Mouse (Mus musculus) forebrain, postnatal 0 days (tissue): ENCODE results near the gene Gpatch4. TPM values are rescaled to one million over a fixed set of nuclear protein-coding genes. Genes with fewer than 3 reads are reported as not detected.

Experiments used
- ATAC-seq: fragments of 200-750 bp; cut with Nextera tagmentation; 2 replicates; pipeline ENCODE4 v1.8.0; 2017; ENCODE audit warnings: mild to moderate bottlenecking, moderate library complexity
- DNase-seq: peaks from one replicate; pipeline ENCODE4 v3.0.0-alpha.2; 2015
- H3K27ac ChIP-seq: fragments of 300-500 bp; sonication (generic); 2 replicates; pipeline ENCODE4 v1.5.1; 2014; ENCODE audit warnings: low read depth, mild to moderate bottlenecking, antibody characterized with exemption, low read length, moderate library complexity, mixed read lengths
- H3K27me3 ChIP-seq: fragments of 300-500 bp; sonication (generic); 2 replicates; pipeline ENCODE4 v1.6.1; 2014; ENCODE audit warnings: mild to moderate bottlenecking, low read length, mixed read lengths; ENCODE audit not compliant: insufficient read depth
- H3K36me3 ChIP-seq: fragments of 300-500 bp; sonication (generic); 2 replicates; pipeline ENCODE4 v1.6.1; 2014; ENCODE audit warnings: mild to moderate bottlenecking, moderate library complexity; ENCODE audit not compliant: insufficient read depth
- H3K4me1 ChIP-seq: fragments of 300-500 bp; sonication (generic); 2 replicates; pipeline ENCODE4 v1.6.1; 2014; ENCODE audit warnings: antibody characterized with exemption; ENCODE audit not compliant: insufficient read depth
- H3K4me2 ChIP-seq: fragments of 300-500 bp; sonication (generic); 2 replicates; pipeline ENCODE4 v1.6.1; 2014; ENCODE audit warnings: low read depth, mild to moderate bottlenecking, moderate library complexity
- H3K4me3 ChIP-seq: fragments of 300-500 bp; sonication (generic); 2 replicates; pipeline ENCODE4 v1.5.1; 2014; ENCODE audit warnings: low read depth, low read length, mixed read lengths
- H3K9ac ChIP-seq: fragments of 300-500 bp; sonication (generic); 2 replicates; pipeline ENCODE4 v1.6.1; 2014; ENCODE audit warnings: mild to moderate bottlenecking
- H3K9me3 ChIP-seq: fragments of 300-500 bp; sonication (generic); 2 replicates; pipeline ENCODE4 v1.6.1; 2016; ENCODE audit warnings: low read length
- CTCF ChIP-seq: sonication (generic); IDR thresholded peaks from 2 replicates; pipeline ENCODE4 v1.5.1; 2016; ENCODE audit warnings: antibody characterized with exemption, control low read depth, low read depth
- WGBS: fragments of 180-500 bp; shearing (Covaris S2); extraction: QIAGEN DNeasy Blood & Tissue Kit; methylation state at CpG from one replicate; pipeline ENCODE4 v1.1.7; 2014; 5-methylcytosine and 5-hydroxymethylcytosine counted together
- polyA plus RNA-seq: library from polyadenylated mRNA; unstranded; fragments of >200 nt; fragmentation: Nextera tagmentation; extraction: Ambion mirVana; gene quantifications from 2 replicates; pipeline ENCODE4 v1.2.1, GENCODE M21; 2015
- total RNA-seq: library from RNA; depleted of rRNA; stranded (reverse); fragments of >200 nt; gene quantifications from 2 replicates; pipeline ENCODE4 v1.2.3, GENCODE M21; 2014; rRNA removed

Gpatch4 gene
- total RNA-seq: 9.8 and 10.6 TPM in 2 replicates
- 34.6 and 35.5 TPM in 2 replicates for polyA plus RNA-seq

DNA sequence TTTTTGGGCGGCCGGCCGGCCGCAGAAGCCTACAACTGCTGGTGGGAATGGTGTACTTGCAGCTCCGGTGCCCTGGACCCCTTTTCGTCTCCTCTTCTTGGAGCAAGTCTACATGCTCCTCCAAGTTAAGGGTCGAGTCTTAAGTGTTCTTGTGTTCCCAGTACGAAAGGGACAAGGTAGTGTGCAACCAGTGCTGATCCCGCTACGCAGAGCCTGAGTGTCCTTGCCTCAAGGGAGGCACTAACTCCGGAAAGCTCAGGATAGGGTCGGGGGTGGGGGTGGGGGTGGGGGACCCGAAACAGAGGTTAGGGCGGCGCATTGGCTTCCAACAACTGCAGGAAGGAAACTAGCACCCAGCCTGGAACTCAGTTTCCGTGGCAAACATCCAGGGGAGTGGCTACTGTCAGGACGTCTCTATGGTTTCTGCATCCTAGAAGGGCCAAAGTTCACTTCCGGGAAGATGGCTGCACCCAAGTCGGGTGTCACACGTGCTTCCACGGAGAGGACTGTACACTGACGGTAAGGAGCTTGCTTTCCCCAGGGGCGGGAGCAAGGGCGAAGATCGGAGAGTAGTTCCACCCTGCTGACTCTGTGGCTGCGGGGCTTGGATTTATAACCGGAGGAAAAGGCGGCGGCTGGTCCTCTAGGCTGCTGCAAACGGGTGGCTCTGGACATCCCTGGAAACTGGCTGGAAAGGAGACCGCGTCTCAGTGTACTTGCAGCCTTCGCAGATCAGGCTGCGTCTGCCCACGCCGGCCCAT, at the start of gene Gpatch4:
Gene Gpatch4 (plus strand): TSS at position 448 of the 761 bp plus-strand sequence.
- 13% methylated on average over 36 of the region's 36 CpGs for WGBS

GRCm38 (mm10) chr3:87993436-87993835, 49.5 kb upstream of the Gpatch4 start:
- H3K27ac ChIP-seq: no peak overlapping the region
- no peak overlapping the region for H3K4me2 ChIP-seq
- H3K27me3 ChIP-seq: peaks cover 42% of the 10 kb centered on the region
- H3K36me3 ChIP-seq: no peaks in the 10 kb centered on the region
- H3K9me3 ChIP-seq: no peaks in the 10 kb centered on the region
- WGBS: 5% methylated on average over 6 of the region's 6 CpGs
- no peak overlapping the region for H3K4me3 ChIP-seq
- DNase-seq (no peak), ATAC-seq (no peak)
- no peak overlapping the region for H3K9ac ChIP-seq
- no peak for TF ChIP-seq CTCF
- H3K4me1 ChIP-seq: 0 out of 2 replicates have a peak, but pooled peaks cover 4% of the 10 kb centered on the region

More for the DNA sequence above, at the start of gene Gpatch4:
- peaks cover 6% of the 10 kb centered on the region; the same call in 1 of the 2 replicates for H3K4me1 ChIP-seq
- peak within 1 kb of the TSS; percentile 60 for H3K9ac ChIP-seq
- no peaks in the 10 kb centered on the region for H3K36me3 ChIP-seq
- H3K27ac ChIP-seq: peak within 1 kb of the TSS; percentile 74
- DNase-seq: peak; percentile 96
- peaks cover 5% of the 10 kb centered on the region; the same call in 1 of the 2 replicates for H3K27me3 ChIP-seq
- TF ChIP-seq CTCF: no peak
- no peaks in the 10 kb centered on the region for H3K9me3 ChIP-seq
- peak; percentile 97 for ATAC-seq
- peak within 1 kb of the TSS; percentile 76 for H3K4me3 ChIP-seq
- H3K4me2 ChIP-seq: peak within 1 kb of the TSS; percentile 74

GRCm38 (mm10) chr3:87995331-87995730, 47.6 kb upstream of the Gpatch4 start:
- no peak overlapping the region for H3K4me3 ChIP-seq
- no peak for TF ChIP-seq CTCF
- ATAC-seq (no peak), DNase-seq (no peak)
- H3K36me3 ChIP-seq: no peaks in the 10 kb centered on the region
- H3K9ac ChIP-seq: no peak overlapping the region
- H3K4me1 ChIP-seq: peaks cover 4% of the 10 kb centered on the region; the same call in 1 of the 2 replicates
- no peak overlapping the region for H3K27ac ChIP-seq
- no peak overlapping the region for H3K4me2 ChIP-seq
- peaks cover 59% of the 10 kb centered on the region for H3K27me3 ChIP-seq
- H3K9me3 ChIP-seq: no peaks in the 10 kb centered on the region
- WGBS: 26% methylated on average over 11 of the region's 11 CpGs

GRCm38 (mm10) chr3:87996401-87996800, 46.5 kb upstream of the Gpatch4 start:
- no peak for ATAC-seq
- peaks cover 4% of the 10 kb centered on the region; the same call in 1 of the 2 replicates for H3K4me1 ChIP-seq

DNA sequence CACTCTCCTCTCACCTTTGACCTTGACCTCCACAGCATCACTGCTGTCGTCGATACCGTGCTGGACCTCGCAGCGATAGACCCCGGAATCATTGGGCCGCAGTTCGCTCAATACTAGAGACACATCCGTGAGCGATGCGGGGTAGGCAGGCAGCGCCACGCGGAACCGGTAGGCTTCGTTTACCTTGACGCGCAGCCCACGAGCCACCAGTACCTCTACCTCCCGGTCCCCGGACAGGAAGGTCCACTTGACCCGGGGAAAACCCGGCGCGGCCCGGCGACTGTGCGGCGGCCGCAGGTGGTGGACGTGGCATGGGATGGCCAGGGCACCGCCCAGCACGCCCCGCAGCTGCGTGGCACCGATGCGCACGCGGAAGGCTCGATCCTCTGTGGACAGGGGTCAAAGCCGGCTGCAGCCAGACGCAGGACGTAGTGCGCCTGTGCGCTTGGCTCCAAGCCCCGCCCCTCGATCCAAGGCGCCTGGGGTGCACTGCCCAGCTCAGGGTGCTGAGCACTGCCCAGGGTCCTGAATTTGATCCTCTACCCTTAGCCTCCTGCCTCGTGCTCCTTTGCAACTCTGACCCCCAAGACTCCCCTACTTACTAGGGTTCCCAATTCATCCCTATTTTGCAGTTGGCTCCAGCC, 45.8 kb upstream of the Gpatch4 start:
- Histone ChIP-seq H3K4me2 (peak overlapping the region; percentile 93), H3K27ac (no peak overlapping the region), H3K9ac (peak overlapping the region; percentile 45), H3K36me3 (no peaks in the 10 kb centered on the region), H3K9me3 (no peaks in the 10 kb centered on the region), H3K4me3 (peak overlapping the region; percentile 39), H3K27me3 (peaks cover 74% of the 10 kb centered on the region), H3K4me1 (peaks cover 6% of the 10 kb centered on the region)
- DNase-seq (no peak), ATAC-seq (no peak)
- WGBS: 5% methylated on average over 49 of the region's 49 CpGs
- TF ChIP-seq CTCF: no peak

More at GRCm38 (mm10) chr3:87996401-87996800, 46.5 kb upstream of the Gpatch4 start:
- Histone ChIP-seq H3K4me2 (peak overlapping the region; percentile 93), H3K27ac (no peak overlapping the region), H3K4me3 (peak overlapping the region; percentile 39), H3K9me3 (no peaks in the 10 kb centered on the region), H3K27me3 (peaks cover 70% of the 10 kb centered on the region), H3K9ac (no peak overlapping the region), H3K36me3 (no peaks in the 10 kb centered on the region)
- DNase-seq: no peak
- no peak for TF ChIP-seq CTCF
- WGBS: 9% methylated on average over 15 of the region's 15 CpGs

DNA sequence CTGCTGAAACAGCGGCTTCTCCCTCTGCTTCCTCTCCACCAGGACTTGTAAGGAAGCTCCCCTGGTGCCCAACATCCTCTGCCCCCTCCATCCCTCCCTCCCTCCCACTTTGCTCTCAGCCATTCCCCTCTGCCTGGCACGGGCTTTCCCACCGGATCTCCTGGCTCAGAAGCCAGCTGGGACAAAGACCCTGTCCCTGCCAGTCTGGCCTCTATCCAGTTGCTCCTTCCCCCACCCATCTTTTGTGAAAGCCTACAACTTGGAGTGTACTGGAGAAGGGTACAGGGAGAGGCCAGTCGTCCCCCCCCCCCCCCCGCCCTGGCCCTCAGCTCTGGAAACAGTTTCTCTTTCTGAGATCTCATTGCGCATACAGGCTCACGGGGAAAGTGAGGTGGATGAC, 44.2 kb upstream of the Gpatch4 start:
- peak overlapping the region; percentile 93 for H3K4me2 ChIP-seq
- peaks cover 11% of the 10 kb centered on the region for H3K4me1 ChIP-seq
- peak; percentile 51 for ATAC-seq
- peak overlapping the region; percentile 49 for H3K4me3 ChIP-seq
- H3K27ac ChIP-seq: 0 out of 2 replicates have a peak overlapping the region, but pooled peaks have one; percentile 74
- peak overlapping the region; percentile 60; the same call in 1 of the 2 replicates for H3K9ac ChIP-seq
- TF ChIP-seq CTCF: no peak
- peak; percentile 73 for DNase-seq
- no peaks in the 10 kb centered on the region for H3K36me3 ChIP-seq
- H3K9me3 ChIP-seq: no peaks in the 10 kb centered on the region
- WGBS: 3% methylated on average over 6 of the region's 7 CpGs
- peaks cover 71% of the 10 kb centered on the region for H3K27me3 ChIP-seq
